Mouse (Mus musculus) neural tube, embryonic 14.5 days (tissue): ENCODE measurements at regions not wholly inside any gene's neighbourhood (a gene's known extent, or its start where the extent isn't known, plus 50 kb on each side); places are given as distances from the start of the nearest gene placed in this dataset.
A peak's percentile ranks its signal among the peaks of the same experiment; 100 is the strongest.
"Not testable (repeated sequence)": the region's sequence is repeated elsewhere in the genome, so short reads cannot be mapped to it uniquely, and the experiment has no call there.

Source experiments
- ATAC-seq: fragments of 200-750 bp; cut with Nextera tagmentation; 2 replicates; pipeline ENCODE4 v1.8.0; 2017; ENCODE audit warnings: low read depth, mild to moderate bottlenecking, moderate TSS enrichment, moderate library complexity
- H3K27ac ChIP-seq: fragments of 300-500 bp; sonication (generic); 2 replicates; pipeline ENCODE4 v1.5.1; 2014; ENCODE audit warnings: low read depth, mild to moderate bottlenecking, control low read depth, low read length, moderate library complexity, mixed read lengths
- H3K27me3 ChIP-seq: fragments of 300-500 bp; sonication (generic); 2 replicates; pipeline ENCODE4 v1.6.1; 2014; ENCODE audit warnings: low read length; ENCODE audit not compliant: control insufficient read depth, insufficient read depth
- H3K36me3 ChIP-seq: fragments of 300-500 bp; sonication (generic); 2 replicates; pipeline ENCODE4 v1.6.1; 2014; ENCODE audit warnings: low read length, mixed read lengths; ENCODE audit not compliant: control insufficient read depth, insufficient read depth
- H3K4me1 ChIP-seq: fragments of 300-500 bp; sonication (generic); 2 replicates; pipeline ENCODE4 v1.6.1; 2014; ENCODE audit warnings: low read length; ENCODE audit not compliant: control insufficient read depth, insufficient read depth
- H3K4me2 ChIP-seq: fragments of 300-500 bp; sonication (generic); 2 replicates; pipeline ENCODE4 v1.6.1; 2014; ENCODE audit warnings: mild to moderate bottlenecking, low read depth, low read length, control low read depth
- H3K4me3 ChIP-seq: fragments of 300-500 bp; sonication (generic); 2 replicates; pipeline ENCODE4 v1.5.1; 2014; ENCODE audit warnings: low read depth, low read length, control low read depth, mixed read lengths
- H3K9ac ChIP-seq: fragments of 300-500 bp; sonication (generic); replicated peaks from 2 replicates; pipeline ENCODE4 v1.6.1; 2014; ENCODE audit warnings: low read depth, mild to moderate bottlenecking, control low read depth, low read length, mixed read lengths
- H3K9me3 ChIP-seq: fragments of 300-500 bp; sonication (generic); 2 replicates; pipeline ENCODE4 v1.6.1; 2016; ENCODE audit warnings: low read length; ENCODE audit not compliant: control insufficient read depth
- WGBS: fragments of 180-500 bp; shearing (Covaris S2); extraction: QIAGEN DNeasy Blood & Tissue Kit; methylation state at CpG from one replicate; pipeline ENCODE4 v1.1.7; 2014; 5-methylcytosine and 5-hydroxymethylcytosine counted together

DNA sequence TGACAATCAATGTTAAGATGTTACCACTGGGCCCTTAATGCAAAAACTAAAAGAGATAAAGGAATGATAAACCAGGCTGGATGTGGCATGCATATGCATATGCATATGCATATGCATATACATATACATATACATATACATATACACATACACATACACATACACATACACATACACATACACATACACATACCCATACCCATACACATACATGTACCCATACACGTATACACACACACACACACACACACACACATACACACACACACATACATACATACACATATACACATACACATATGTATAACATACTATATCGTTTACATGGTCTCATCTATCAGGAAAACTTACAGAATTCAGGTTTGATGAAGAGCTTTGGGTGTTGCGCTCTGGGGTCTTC is 78.5 kb upstream of the Frem2 start:
- H3K27ac ChIP-seq, H3K4me2 ChIP-seq, H3K36me3 ChIP-seq, H3K9ac ChIP-seq, H3K9me3 ChIP-seq, H3K4me3 ChIP-seq, H3K27me3 ChIP-seq, H3K4me1 ChIP-seq: not testable (repeated sequence)
- peak; percentile 29; the same call in 1 of the 2 replicates for ATAC-seq
- 99% methylated on average over 3 of the region's 3 CpGs for WGBS

GRCm38 (mm10) chr3:53735147-53735546 is 78.0 kb upstream of the Frem2 start:
- 32% methylated on average over 5 of the region's 5 CpGs for WGBS
- no peak overlapping the region for H3K4me3 ChIP-seq
- no peak overlapping the region for H3K4me2 ChIP-seq
- H3K4me1 ChIP-seq, result no peaks in the 10 kb centered on the region
- no peaks in the 10 kb centered on the region for H3K9me3 ChIP-seq
- no peaks in the 10 kb centered on the region for H3K27me3 ChIP-seq
- H3K27ac ChIP-seq, result no peak overlapping the region
- peak; percentile 91 for ATAC-seq
- H3K9ac ChIP-seq, result no peak overlapping the region
- no peaks in the 10 kb centered on the region for H3K36me3 ChIP-seq

GRCm38 (mm10) chr3:53730440-53730839 is 73.3 kb upstream of the Frem2 start:
- Histone ChIP-seq H3K4me2 (no peak overlapping the region), H3K9ac (no peak overlapping the region), H3K9me3 (no peaks in the 10 kb centered on the region), H3K4me3 (no peak overlapping the region), H3K4me1 (no peaks in the 10 kb centered on the region), H3K27ac (no peak overlapping the region), H3K36me3 (no peaks in the 10 kb centered on the region), H3K27me3 (no peaks in the 10 kb centered on the region)
- whole genome bisulfite sequencing, result 45% methylated on average over 7 of the region's 7 CpGs
- ATAC-seq, result no peak

- Histone ChIP-seq H3K4me1 (no peaks in the 10 kb centered on the region), H3K27ac (no peak overlapping the region), H3K4me2 (no peak overlapping the region), H3K36me3 (no peaks in the 10 kb centered on the region), H3K9ac (no peak overlapping the region), H3K27me3 (no peaks in the 10 kb centered on the region), H3K4me3 (no peak overlapping the region), H3K9me3 (no peaks in the 10 kb centered on the region)
- 36% methylated on average over 5 of the region's 5 CpGs for WGBS
- no peak for ATAC-seq
These were observed 72.7 kb upstream of the Frem2 start for GRCm38 (mm10) chr3:53729810-53730209.

DNA sequence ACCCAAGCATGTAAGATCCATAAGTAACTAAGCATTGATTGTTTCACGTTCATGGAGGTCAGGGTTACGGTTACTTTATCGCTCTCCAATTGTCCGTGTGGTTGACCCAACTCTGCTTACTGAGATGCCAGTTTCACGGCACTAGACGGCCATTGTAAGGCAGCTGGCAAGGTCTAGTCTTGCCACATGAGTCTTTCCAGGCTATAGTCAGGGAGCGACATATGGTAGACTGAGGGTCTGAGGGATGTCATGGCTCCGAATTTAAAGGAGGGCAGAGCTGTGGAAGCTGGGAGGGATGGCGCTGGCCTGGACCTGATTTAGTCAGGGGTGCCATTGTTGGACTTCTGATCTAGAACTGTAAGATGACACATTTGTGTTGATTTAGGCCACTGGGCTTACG is 72.0 kb upstream of the Frem2 start:
- Histone ChIP-seq H3K4me3 (no peak overlapping the region), H3K9me3 (no peaks in the 10 kb centered on the region), H3K27me3 (no peaks in the 10 kb centered on the region), H3K4me1 (no peaks in the 10 kb centered on the region), H3K9ac (no peak overlapping the region), H3K36me3 (no peaks in the 10 kb centered on the region), H3K4me2 (no peak overlapping the region), H3K27ac (no peak overlapping the region)
- no peak for ATAC-seq
- WGBS, result 96% methylated on average over 10 of the region's 10 CpGs

DNA sequence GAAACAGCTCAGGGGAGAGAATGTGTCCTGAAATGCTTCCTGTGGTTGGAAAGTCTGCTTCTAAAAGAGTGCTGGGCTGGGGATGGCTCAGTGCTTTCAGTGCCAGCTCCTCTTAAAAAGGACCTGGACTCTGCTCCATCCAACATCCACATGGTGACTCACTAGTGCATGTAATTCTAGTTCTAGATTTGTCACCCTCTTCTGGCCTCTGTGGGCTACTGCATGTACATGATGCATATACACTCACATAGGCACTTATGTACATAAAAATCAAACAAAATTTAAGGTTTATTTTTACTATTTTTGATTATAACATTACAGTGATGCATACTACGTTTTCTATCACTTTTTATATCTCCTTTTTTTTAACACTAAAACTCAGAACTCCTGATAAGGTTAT is 70.6 kb upstream of the Frem2 start:
- no peaks in the 10 kb centered on the region for H3K4me1 ChIP-seq
- ATAC-seq, result no peak
- H3K4me3 ChIP-seq, result no peak overlapping the region
- no peak overlapping the region for H3K4me2 ChIP-seq
- H3K9me3 ChIP-seq, result no peaks in the 10 kb centered on the region
- no peaks in the 10 kb centered on the region for H3K36me3 ChIP-seq
- WGBS, result 96% methylated on average over 1 of the region's 1 CpGs
- no peak overlapping the region for H3K27ac ChIP-seq
- no peak overlapping the region for H3K9ac ChIP-seq
- H3K27me3 ChIP-seq, result no peaks in the 10 kb centered on the region

GRCm38 (mm10) chr3:53707101-53707500 is 49.9 kb upstream of the Frem2 start:
- Histone ChIP-seq H3K27me3 (no peaks in the 10 kb centered on the region), H3K27ac (no peak overlapping the region), H3K36me3 (no peaks in the 10 kb centered on the region), H3K9ac (no peak overlapping the region), H3K4me2 (no peak overlapping the region), H3K4me1 (no peaks in the 10 kb centered on the region), H3K9me3 (no peaks in the 10 kb centered on the region), H3K4me3 (no peak overlapping the region)
- ATAC-seq, result no peak
- WGBS, result 84% methylated on average over 3 of the region's 3 CpGs
